Mouse (Mus musculus) liver, embryonic 12.5 days (tissue): ENCODE data around the gene Cdca7. TPM values are rescaled to one million over a fixed set of nuclear protein-coding genes. Genes with fewer than 3 reads are reported as not detected.

Experiments used
- ATAC-seq: fragments of 200-750 bp; cut with Nextera tagmentation; 2 replicates; pipeline ENCODE4 v1.8.0; 2017; ENCODE audit warnings: moderate number of reproducible peaks, mild to moderate bottlenecking, moderate library complexity
- H3K27ac ChIP-seq: fragments of 300-500 bp; sonication (generic); 2 replicates; pipeline ENCODE4 v1.5.1; 2016; ENCODE audit warnings: mild to moderate bottlenecking
- H3K27me3 ChIP-seq: fragments of 300-500 bp; sonication (generic); replicated peaks from 2 replicates; pipeline ENCODE4 v1.6.1; 2016; ENCODE audit warnings: mild to moderate bottlenecking, moderate library complexity
- H3K36me3 ChIP-seq: fragments of 300-500 bp; sonication (generic); 2 replicates; pipeline ENCODE4 v1.6.1; 2016; ENCODE audit warnings: mild to moderate bottlenecking, moderate library complexity
- H3K4me1 ChIP-seq: fragments of 300-500 bp; sonication (generic); 2 replicates; pipeline ENCODE4 v1.6.1; 2016
- H3K4me2 ChIP-seq: fragments of 300-500 bp; sonication (generic); 2 replicates; pipeline ENCODE4 v1.6.1; 2016; ENCODE audit warnings: mild to moderate bottlenecking, moderate library complexity
- H3K4me3 ChIP-seq: fragments of 300-500 bp; sonication (generic); 2 replicates; pipeline ENCODE4 v1.5.1; 2016; ENCODE audit warnings: mild to moderate bottlenecking, moderate library complexity
- H3K9ac ChIP-seq: fragments of 300-500 bp; sonication (generic); 2 replicates; pipeline ENCODE4 v1.6.1; 2016; ENCODE audit warnings: mild to moderate bottlenecking, moderate library complexity
- H3K9me3 ChIP-seq: fragments of 300-500 bp; sonication (generic); replicated peaks from 2 replicates; pipeline ENCODE4 v1.6.1; 2016; ENCODE audit warnings: mild to moderate bottlenecking, moderate library complexity
- WGBS: fragments of 180-500 bp; shearing (Covaris S2); methylation state at CpG from one replicate; pipeline ENCODE4 v1.1.7; 2016; ENCODE audit not compliant: insufficient replicate concordance; 5-methylcytosine and 5-hydroxymethylcytosine counted together
- polyA plus RNA-seq: library from polyadenylated mRNA; unstranded; fragments of >200 nt; fragmentation: Nextera tagmentation; extraction: Ambion mirVana; gene quantifications from 2 replicates; pipeline ENCODE4 v1.2.1, GENCODE M21; 2016

The Cdca7 gene
- 96.3 and 100 TPM in 2 replicates for polyA plus RNA-seq

GRCm38 (mm10) chr2:72475797-72476485 lies at the start of gene Cdca7:
TSS of gene Cdca7 (plus strand) at chr2:72476159.
- under 1% methylated on average over 58 of the region's 58 CpGs for WGBS
- peak; percentile 84 for ATAC-seq

GRCm38 (mm10) chr2:72426776-72427175 lies 49.2 kb upstream of the Cdca7 start:
- no peak for ATAC-seq
- no peak overlapping the region for H3K9ac ChIP-seq
- no peaks in the 10 kb centered on the region for H3K4me1 ChIP-seq
- H3K27me3 ChIP-seq = no peaks in the 10 kb centered on the region
- no peaks in the 10 kb centered on the region for H3K36me3 ChIP-seq
- H3K27ac ChIP-seq = no peak overlapping the region
- no peaks in the 10 kb centered on the region for H3K9me3 ChIP-seq
- no peak overlapping the region for H3K4me2 ChIP-seq
- no peak overlapping the region for H3K4me3 ChIP-seq
- WGBS = 75% methylated on average over 8 of the region's 8 CpGs

More at GRCm38 (mm10) chr2:72475797-72476485, at the start of gene Cdca7:
- Histone ChIP-seq H3K4me2 (peak within 1 kb of the TSS; percentile 82), H3K36me3 (peaks cover 24% of the 10 kb centered on the region), H3K9me3 (no peaks in the 10 kb centered on the region), H3K27me3 (no peaks in the 10 kb centered on the region), H3K4me1 (peaks cover 71% of the 10 kb centered on the region), H3K9ac (peak within 1 kb of the TSS; percentile 90), H3K4me3 (peak within 1 kb of the TSS; percentile 85), H3K27ac (peak within 1 kb of the TSS; percentile 92)

DNA sequence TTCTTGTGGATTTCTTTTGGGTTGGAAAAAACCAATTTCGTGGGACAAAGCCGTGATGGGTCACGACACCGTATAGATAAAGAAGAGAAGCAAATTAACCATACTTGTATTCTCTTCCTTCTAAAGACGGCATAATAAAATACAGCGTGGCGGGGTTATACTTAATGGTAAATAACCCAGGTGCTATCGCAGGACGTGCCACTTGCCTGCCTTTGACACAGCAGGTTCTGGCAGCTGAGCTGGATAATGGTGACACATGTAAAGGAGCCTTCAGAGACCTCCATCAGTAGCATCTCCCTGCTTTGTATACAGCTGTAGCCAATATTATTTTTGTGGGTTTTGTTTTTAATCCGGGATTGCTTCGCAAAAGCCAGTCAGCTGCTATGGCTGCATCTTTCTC lies 48.7 kb upstream of the Cdca7 start:
- H3K4me2 ChIP-seq = no peak overlapping the region
- no peak overlapping the region for H3K4me3 ChIP-seq
- H3K9ac ChIP-seq = no peak overlapping the region
- H3K27me3 ChIP-seq = no peaks in the 10 kb centered on the region
- 86% methylated on average over 11 of the region's 11 CpGs for WGBS
- H3K9me3 ChIP-seq = no peaks in the 10 kb centered on the region
- no peaks in the 10 kb centered on the region for H3K36me3 ChIP-seq
- ATAC-seq = no peak
- H3K27ac ChIP-seq = no peak overlapping the region
- H3K4me1 ChIP-seq = no peaks in the 10 kb centered on the region

DNA sequence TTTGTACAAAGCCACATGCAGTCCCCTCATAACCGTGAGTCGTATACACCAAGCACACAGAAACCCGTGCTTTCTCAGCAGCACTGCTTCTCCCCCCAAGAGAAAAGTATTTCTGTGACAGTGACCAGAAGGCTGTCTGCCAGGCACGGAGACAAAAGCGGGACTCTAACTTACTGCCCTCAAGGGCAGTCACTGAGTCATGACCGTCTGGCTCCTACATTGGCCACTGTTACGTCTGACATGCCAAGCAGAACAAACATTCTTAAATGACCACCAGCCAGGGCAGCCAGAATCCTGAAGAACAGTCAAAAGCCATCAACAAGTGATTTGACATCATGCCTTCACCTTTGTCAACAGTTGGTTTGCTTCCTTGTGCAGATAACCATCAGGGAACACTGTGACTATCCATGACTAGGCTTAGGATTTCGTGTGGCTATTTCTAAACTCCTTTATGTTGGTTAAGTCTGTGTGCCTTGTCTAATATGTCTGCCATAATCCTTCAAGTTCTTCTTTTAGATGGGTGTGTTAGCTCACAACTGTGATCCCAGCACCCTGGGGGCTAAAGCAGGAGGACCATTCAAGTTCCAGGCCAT lies 36.9 kb upstream of the Cdca7 start:
- ATAC-seq = no peak

GRCm38 (mm10) chr2:72441010-72441409 lies 34.9 kb upstream of the Cdca7 start:
- Histone ChIP-seq H3K9me3 (no peaks in the 10 kb centered on the region), H3K4me1 (no peaks in the 10 kb centered on the region), H3K27ac (no peak overlapping the region), H3K27me3 (no peaks in the 10 kb centered on the region), H3K36me3 (peaks cover 20% of the 10 kb centered on the region; the same call in 1 of the 2 replicates), H3K4me2 (no peak overlapping the region), H3K4me3 (no peak overlapping the region), H3K9ac (no peak overlapping the region)
- WGBS = 87% methylated on average over 9 of the region's 9 CpGs
- ATAC-seq = no peak

More for the DNA sequence above, 36.9 kb upstream of the Cdca7 start:
- H3K27me3 ChIP-seq = no peaks in the 10 kb centered on the region
- no peak overlapping the region for H3K27ac ChIP-seq
- H3K9ac ChIP-seq = no peak overlapping the region
- peaks cover 23% of the 10 kb centered on the region; the same call in 1 of the 2 replicates for H3K36me3 ChIP-seq
- H3K4me1 ChIP-seq = no peaks in the 10 kb centered on the region
- no peak overlapping the region for H3K4me3 ChIP-seq
- H3K9me3 ChIP-seq = no peaks in the 10 kb centered on the region
- H3K4me2 ChIP-seq = no peak overlapping the region
- 84% methylated on average over 8 of the region's 8 CpGs for WGBS

DNA sequence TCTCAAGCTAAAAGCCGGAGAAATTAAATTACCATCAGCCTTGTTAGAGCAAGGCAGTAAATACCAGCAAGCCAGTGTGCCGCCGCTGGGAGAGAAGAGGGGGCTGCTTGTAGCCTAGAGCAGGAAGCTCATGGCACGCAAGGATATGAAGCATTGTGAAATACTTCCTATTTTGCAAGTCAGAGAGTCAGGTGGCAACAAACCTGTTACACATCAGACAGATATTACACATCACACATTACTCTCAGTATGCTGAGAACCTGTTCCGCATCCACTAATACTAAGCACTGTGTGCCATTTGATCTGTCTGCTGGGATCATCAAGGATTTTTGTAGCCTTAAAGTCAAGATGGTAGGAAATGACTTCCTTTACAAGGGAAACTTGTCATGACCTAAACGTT lies 33.1 kb upstream of the Cdca7 start:
- Histone ChIP-seq H3K4me3 (no peak overlapping the region), H3K9me3 (no peaks in the 10 kb centered on the region), H3K4me1 (no peaks in the 10 kb centered on the region), H3K27me3 (no peaks in the 10 kb centered on the region), H3K9ac (no peak overlapping the region), H3K4me2 (no peak overlapping the region), H3K36me3 (peaks cover 20% of the 10 kb centered on the region; the same call in 1 of the 2 replicates), H3K27ac (no peak overlapping the region)
- WGBS = 65% methylated on average over 6 of the region's 6 CpGs
- ATAC-seq = no peak

- Histone ChIP-seq H3K9me3 (no peaks in the 10 kb centered on the region), H3K27ac (no peak overlapping the region), H3K4me2 (no peak overlapping the region), H3K9ac (no peak overlapping the region), H3K4me3 (no peak overlapping the region), H3K4me1 (no peaks in the 10 kb centered on the region), H3K36me3 (peaks cover 10% of the 10 kb centered on the region; the same call in 1 of the 2 replicates), H3K27me3 (no peaks in the 10 kb centered on the region)
- no peak for ATAC-seq
- WGBS = 62% methylated on average over 3 of the region's 3 CpGs
Observed at GRCm38 (mm10) chr2:72443960-72444359, 32.0 kb upstream of the Cdca7 start.

DNA sequence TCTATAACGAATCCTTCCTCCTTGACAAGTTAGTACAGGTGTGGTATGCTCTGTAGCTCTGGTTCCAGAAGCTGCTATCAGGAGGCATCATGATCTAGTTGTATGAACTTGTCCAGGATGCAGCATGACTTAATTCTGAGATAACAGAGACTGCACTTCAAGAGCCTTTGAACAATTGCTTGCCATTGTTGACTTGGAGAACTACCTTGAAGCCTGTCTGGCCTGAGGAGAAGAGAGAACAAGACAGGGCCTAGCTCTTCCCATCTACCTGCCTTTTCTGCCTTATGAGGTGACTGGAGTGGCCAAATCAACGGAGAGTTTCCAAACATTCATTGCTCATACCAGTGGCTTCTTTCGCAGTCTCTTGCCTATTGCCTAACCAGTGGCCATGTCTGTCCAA lies 29.9 kb upstream of the Cdca7 start:
- H3K27ac ChIP-seq = no peak overlapping the region
- ATAC-seq = no peak

GRCm38 (mm10) chr2:72446615-72447014 lies 29.3 kb upstream of the Cdca7 start:
- H3K9ac ChIP-seq = no peak overlapping the region
- no peaks in the 10 kb centered on the region for H3K27me3 ChIP-seq

More for the DNA sequence above, 29.9 kb upstream of the Cdca7 start:
- H3K36me3 ChIP-seq = peaks cover 6% of the 10 kb centered on the region; the same call in 1 of the 2 replicates
- H3K27me3 ChIP-seq = no peaks in the 10 kb centered on the region
- no peaks in the 10 kb centered on the region for H3K9me3 ChIP-seq
- no peak overlapping the region for H3K9ac ChIP-seq
- no peaks in the 10 kb centered on the region for H3K4me1 ChIP-seq
- H3K4me3 ChIP-seq = no peak overlapping the region
- H3K4me2 ChIP-seq = no peak overlapping the region
- WGBS = 74% methylated on average over 3 of the region's 3 CpGs

GRCm38 (mm10) chr2:72453563-72453962 lies 22.4 kb upstream of the Cdca7 start:
- Histone ChIP-seq H3K4me3 (no peak overlapping the region), H3K4me2 (no peak overlapping the region), H3K27ac (no peak overlapping the region), H3K9ac (no peak overlapping the region), H3K9me3 (no peaks in the 10 kb centered on the region), H3K27me3 (no peaks in the 10 kb centered on the region), H3K36me3 (no peaks in the 10 kb centered on the region), H3K4me1 (no peaks in the 10 kb centered on the region)
- ATAC-seq = no peak
- 40% methylated on average over 3 of the region's 3 CpGs for WGBS

More at GRCm38 (mm10) chr2:72446615-72447014, 29.3 kb upstream of the Cdca7 start:
- H3K4me2 ChIP-seq = no peak overlapping the region
- H3K4me1 ChIP-seq = no peaks in the 10 kb centered on the region
- H3K9me3 ChIP-seq = no peaks in the 10 kb centered on the region
- no peak overlapping the region for H3K27ac ChIP-seq
- H3K36me3 ChIP-seq = 0 out of 2 replicates have a peak, but pooled peaks cover under 1% of the 10 kb centered on the region
- 53% methylated on average over 5 of the region's 5 CpGs for WGBS
- ATAC-seq = no peak
- no peak overlapping the region for H3K4me3 ChIP-seq

DNA sequence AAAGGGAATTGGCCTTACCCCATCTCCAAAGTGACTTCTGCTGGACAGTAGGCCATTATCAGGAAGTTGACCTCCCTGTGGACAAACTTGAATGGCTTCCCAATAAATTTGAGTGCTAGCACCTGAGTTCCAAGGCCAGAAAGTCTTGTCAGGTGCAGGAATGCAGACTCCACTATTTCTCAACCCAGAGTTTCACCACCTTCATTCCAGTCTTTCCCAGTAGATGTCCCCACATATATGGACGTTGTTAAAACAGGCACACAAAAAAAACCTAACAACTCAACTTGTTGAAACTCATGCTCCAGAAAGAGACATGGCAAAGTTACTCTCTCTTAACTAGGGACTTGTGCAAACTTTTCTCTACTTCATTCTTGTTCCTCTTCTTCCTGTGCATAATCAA lies 19.8 kb upstream of the Cdca7 start:
- no peak overlapping the region for H3K9ac ChIP-seq
- H3K27me3 ChIP-seq = no peaks in the 10 kb centered on the region
- H3K36me3 ChIP-seq = no peaks in the 10 kb centered on the region
- H3K4me2 ChIP-seq = no peak overlapping the region
- 0 out of 2 replicates have a peak, but pooled peaks cover 2% of the 10 kb centered on the region for H3K4me1 ChIP-seq
- no peak overlapping the region for H3K4me3 ChIP-seq
- H3K27ac ChIP-seq = no peak overlapping the region
- 23% methylated on average over 1 of the region's 1 CpGs for WGBS
- no peaks in the 10 kb centered on the region for H3K9me3 ChIP-seq
- ATAC-seq = no peak

GRCm38 (mm10) chr2:72464376-72465014 lies 11.5 kb upstream of the Cdca7 start:
- Histone ChIP-seq H3K9ac (no peak overlapping the region), H3K4me3 (no peak overlapping the region), H3K36me3 (no peaks in the 10 kb centered on the region), H3K4me1 (peaks cover 9% of the 10 kb centered on the region; the same call in 1 of the 2 replicates), H3K27ac (no peak overlapping the region), H3K9me3 (no peaks in the 10 kb centered on the region), H3K4me2 (no peak overlapping the region), H3K27me3 (no peaks in the 10 kb centered on the region)
- WGBS = 18% methylated on average over 7 of the region's 7 CpGs
- no peak for ATAC-seq
